Mouse (Mus musculus) MEL (cell line): ENCODE results near the gene Csnk2b. TPM values are rescaled to one million over a fixed set of nuclear protein-coding genes. Genes with fewer than 3 reads are reported as not detected.

Experiments
- DNase-seq: peaks from one replicate; pipeline ENCODE4 v3.0.0; 2011; ENCODE audit warnings: low read depth, low spot score
- H3K27ac ChIP-seq: 2 replicates; pipeline ENCODE4 v1.5.1; 2012; ENCODE audit warnings: low read depth, mild to moderate bottlenecking, control low read depth, low read length, moderate library complexity; ENCODE audit not compliant: control insufficient read depth
- H3K27me3 ChIP-seq, 2 experiments: fragments of 150-350 bp in 1 of 2; sonication (generic) in 1 of 2; 2 replicates each; pipeline ENCODE4 v1.6.1; 2012; ENCODE audit warnings: low read length in 2 of 2, mild to moderate bottlenecking in 2 of 2, improper control_type of control experiment in 1 of 2, moderate library complexity in 1 of 2; ENCODE audit not compliant: insufficient read depth in 2 of 2, control insufficient read depth in 1 of 2
- H3K36me3 ChIP-seq, 2 experiments: 2 replicates each; pipeline ENCODE4 v1.6.1; 2012 to 2014; ENCODE audit warnings: low read length in 2 of 2, improper control_type of control experiment in 1 of 2, inconsistent platforms in 1 of 2, mild to moderate bottlenecking in 1 of 2; ENCODE audit not compliant: insufficient read depth in 2 of 2, control insufficient read depth in 1 of 2
- H3K4me1 ChIP-seq, 2 experiments: fragments of 150-350 bp in 1 of 2; sonication (generic) in 1 of 2; 2 replicates each; pipeline ENCODE4 v1.6.1; 2012; ENCODE audit warnings: low read length in 2 of 2, improper control_type of control experiment in 1 of 2, mild to moderate bottlenecking in 1 of 2; ENCODE audit not compliant: insufficient read depth in 2 of 2, control insufficient read depth in 1 of 2
- H3K4me3 ChIP-seq, 2 experiments: fragments of 150-350 bp in 1 of 2; sonication (generic) in 1 of 2; 2 replicates each; pipeline ENCODE4 v1.5.1; 2012; ENCODE audit warnings: low read depth in 2 of 2, low read length in 2 of 2, mild to moderate bottlenecking in 2 of 2, moderate library complexity in 2 of 2, control low read depth in 1 of 2, improper control_type of control experiment in 1 of 2; ENCODE audit not compliant: control insufficient read depth in 1 of 2, insufficient read depth in 1 of 2
- H3K79me2 ChIP-seq: 2 replicates; pipeline ENCODE4 v1.6.1; 2012; ENCODE audit warnings: mild to moderate bottlenecking, low read length, moderate library complexity; ENCODE audit not compliant: control insufficient read depth, poor library complexity, insufficient read depth
- H3K9ac ChIP-seq: 2 replicates; pipeline ENCODE4 v1.6.1; 2012; ENCODE audit warnings: low read depth, mild to moderate bottlenecking, control low read depth, low read length, moderate library complexity; ENCODE audit not compliant: control insufficient read depth, poor library complexity, severe bottlenecking
- H3K9me3 ChIP-seq: fragments of 150-350 bp; sonication (generic); replicated peaks from 2 replicates; pipeline ENCODE4 v1.6.1; 2012; ENCODE audit warnings: mild to moderate bottlenecking, low read length, improper control_type of control experiment, moderate library complexity; ENCODE audit not compliant: insufficient read depth
- BHLHE40 ChIP-seq: IDR thresholded peaks from 2 replicates; pipeline ENCODE4 v1.6.1; 2012; ENCODE audit warnings: low read depth, mild to moderate bottlenecking, inconsistent platforms, low read length, improper control_type of control experiment, borderline replicate concordance
- CHD2 ChIP-seq: IDR thresholded peaks from 2 replicates; pipeline ENCODE4 v1.6.1; 2011; ENCODE audit warnings: low read length, improper control_type of control experiment
- E2F4 ChIP-seq: IDR thresholded peaks from 2 replicates; pipeline ENCODE4 v1.6.1; 2011; ENCODE audit warnings: low read depth, low read length, improper control_type of control experiment, borderline replicate concordance
- EP300 ChIP-seq, 2 experiments: IDR thresholded peaks; 2 replicates each; pipeline ENCODE4 v1.6.1; 2011; ENCODE audit warnings: improper control_type of control experiment in 2 of 2, low read length in 2 of 2, low read depth in 1 of 2, mild to moderate bottlenecking in 1 of 2
- GABPA ChIP-seq: IDR thresholded peaks from 2 replicates; pipeline ENCODE4 v1.6.1; 2012; ENCODE audit warnings: low read depth, mild to moderate bottlenecking, inconsistent platforms, low read length, improper control_type of control experiment, moderate library complexity
- KAT2A ChIP-seq: conservative IDR thresholded peaks from 2 replicates; pipeline ENCODE4 v1.6.1; 2012; ENCODE audit warnings: low read depth, low read length, improper control_type of control experiment, inconsistent platforms
- MAFK ChIP-seq: IDR thresholded peaks from 2 replicates; pipeline ENCODE4 v1.6.1; 2011; ENCODE audit warnings: low read depth, mild to moderate bottlenecking, low read length, improper control_type of control experiment, borderline replicate concordance
- MAX ChIP-seq: IDR thresholded peaks from 2 replicates; pipeline ENCODE4 v1.6.1; 2011; ENCODE audit warnings: low read length, improper control_type of control experiment
- MXI1 ChIP-seq: IDR thresholded peaks from 2 replicates; pipeline ENCODE4 v1.6.1; 2011; ENCODE audit warnings: mild to moderate bottlenecking, low read depth, low read length, improper control_type of control experiment
- POLR2AphosphoS2 ChIP-seq: IDR thresholded peaks from 2 replicates; pipeline ENCODE4 v1.6.1; 2011; ENCODE audit warnings: low read length, improper control_type of control experiment
- POLR2AphosphoS5 ChIP-seq: IDR thresholded peaks from 2 replicates; pipeline ENCODE4 v1.6.1; 2012; ENCODE audit warnings: low read depth, borderline replicate concordance, mild to moderate bottlenecking, inconsistent platforms, low read length, moderate library complexity, mixed read lengths
- RAD21 ChIP-seq: IDR thresholded peaks from 2 replicates; pipeline ENCODE4 v1.6.1; 2011; ENCODE audit warnings: mild to moderate bottlenecking, low read depth, low read length, improper control_type of control experiment
- RCOR1 ChIP-seq: IDR thresholded peaks from 2 replicates; pipeline ENCODE4 v1.6.1; 2012; ENCODE audit warnings: low read depth, mild to moderate bottlenecking, inconsistent platforms, low read length, improper control_type of control experiment
- SMC3 ChIP-seq: IDR thresholded peaks from 2 replicates; pipeline ENCODE4 v1.6.1; 2011; ENCODE audit warnings: low read depth, low read length, improper control_type of control experiment
- TCF12 ChIP-seq: IDR thresholded peaks from 2 replicates; pipeline ENCODE4 v1.6.1; 2014; ENCODE audit warnings: low read depth, mild to moderate bottlenecking, inconsistent platforms, low read length, improper control_type of control experiment, moderate library complexity
- UBTF ChIP-seq: IDR thresholded peaks from 2 replicates; pipeline ENCODE4 v1.6.1; 2012; ENCODE audit warnings: low read depth, mild to moderate bottlenecking, inconsistent platforms, low read length, improper control_type of control experiment, moderate library complexity, borderline replicate concordance; ENCODE audit not compliant: insufficient read depth
- USF1 ChIP-seq: IDR thresholded peaks from 2 replicates; pipeline ENCODE4 v1.6.1; 2014; ENCODE audit warnings: low read depth, mild to moderate bottlenecking, inconsistent platforms, low read length, improper control_type of control experiment, moderate library complexity
- USF2 ChIP-seq, 2 experiments: IDR thresholded peaks; 2 replicates each; pipeline ENCODE4 v1.6.1; 2011 to 2012; ENCODE audit warnings: improper control_type of control experiment in 2 of 2, low read length in 2 of 2, borderline replicate concordance in 1 of 2, inconsistent platforms in 1 of 2, low read depth in 1 of 2, mild to moderate bottlenecking in 1 of 2; ENCODE audit not compliant: insufficient read depth in 1 of 2
- ZC3H11A ChIP-seq: IDR thresholded peaks from 2 replicates; pipeline ENCODE4 v1.6.1; 2012; ENCODE audit warnings: low read depth, mild to moderate bottlenecking, inconsistent platforms, low read length, improper control_type of control experiment
- ZKSCAN1 ChIP-seq: IDR thresholded peaks from 2 replicates; pipeline ENCODE4 v1.6.1; 2012; ENCODE audit warnings: low read depth, mild to moderate bottlenecking, inconsistent platforms, low read length, improper control_type of control experiment, moderate library complexity
- ZNF384 ChIP-seq: IDR thresholded peaks from 2 replicates; pipeline ENCODE4 v1.6.1; 2012; ENCODE audit warnings: low read depth, mild to moderate bottlenecking, inconsistent platforms, low read length, improper control_type of control experiment
- polyA plus RNA-seq, 2 experiments: library from polyadenylated mRNA; stranded (reverse) in 1 of 2; unstranded in 1 of 2; fragments of >175 nt in 1 of 2; fragments of >200 nt in 1 of 2; gene quantifications; 2 replicates each; pipeline versions ENCODE4 v1.2.1 to v1.2.4; 2012; ENCODE audit warnings: low replicate concordance in 2 of 2, low read depth in 1 of 2; ENCODE audit not compliant: insufficient read length in 2 of 2, insufficient read depth in 1 of 2, missing spikeins in 1 of 2
- total RNA-seq: library from RNA; depleted of rRNA; stranded (reverse); fragments of 300-350 nt; gene quantifications from 2 replicates; pipeline ENCODE4 v1.2.3, GENCODE M21; 2012

Csnk2b gene
- total and polyA plus RNA-seq, 3 experiments, result 222 to 607 TPM; not detected in 1

DNA sequence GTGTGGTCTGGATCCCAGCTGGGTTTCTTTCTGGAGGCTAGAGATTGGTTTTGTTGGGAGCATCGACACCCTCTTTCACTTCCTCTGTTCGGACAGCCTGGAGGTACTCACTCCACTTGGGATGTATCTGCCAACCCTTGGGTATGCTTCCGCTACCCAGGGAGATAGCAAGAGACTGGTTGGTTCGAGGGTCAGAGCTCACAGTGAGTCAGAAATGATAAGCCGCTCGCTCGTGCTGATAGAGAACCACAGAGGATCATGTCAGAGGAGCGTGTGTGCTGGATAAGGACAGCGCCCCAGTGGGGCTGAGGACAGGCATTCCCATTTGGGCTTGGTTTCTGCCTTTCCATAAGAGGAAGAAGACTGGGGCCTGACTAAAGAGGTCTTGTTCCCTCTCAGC is 42.1 kb downstream of the Csnk2b start (continued):
- TF ChIP-seq UBTF (0 out of 2 replicates have a peak, but pooled peaks have one; percentile 51), RAD21 (no peak), USF1 (no peak), BHLHE40 (peak; percentile 92), KAT2A (no peak), TCF12 (peak; percentile 96), ZC3H11A (no peak), ZKSCAN1 (no peak), E2F4 (no peak), RCOR1 (peak; percentile 86)

GRCm38 (mm10) chr17:35077786-35078233 is 44.0 kb downstream of the Csnk2b start, which contains the start of gene Ly6g6d:
Ly6g6d (minus strand) TSS chr17:35078065.
- Histone ChIP-seq H3K36me3 (peaks cover 0 to 24% of the 10 kb centered on the region in 2 experiments; a peak in 2 of 4 replicates), H3K9me3 (no peaks in the 10 kb centered on the region), H3K4me3 (no peak within 1 kb of the TSS), H3K27me3 (no peaks in the 10 kb centered on the region), H3K4me1 (peaks cover 17 to 29% of the 10 kb centered on the region in 2 experiments), H3K27ac (peak within 1 kb of the TSS; percentile 95), H3K9ac (peak within 1 kb of the TSS; percentile 50), H3K79me2 (no peaks in the 10 kb centered on the region)
- TF ChIP-seq RCOR1 (no peak), MXI1 (no peak)
- no peak for DNase-seq

- Histone ChIP-seq H3K9ac (no peak overlapping the region), H3K79me2 (no peaks in the 10 kb centered on the region), H3K4me3 (no peak overlapping the region), H3K9me3 (no peaks in the 10 kb centered on the region), H3K27ac (no peak overlapping the region), H3K36me3 (peaks cover 0 to 21% of the 10 kb centered on the region in 2 experiments; a peak in 2 of 4 replicates), H3K4me1 (peaks cover 15 to 24% of the 10 kb centered on the region in 2 experiments), H3K27me3 (no peaks in the 10 kb centered on the region)
- no peak for TF ChIP-seq ZC3H11A
- TF ChIP-seq POLR2AphosphoS2, result no peak
- no peak for TF ChIP-seq MAX
- TF ChIP-seq MXI1, result no peak
- TF ChIP-seq CHD2, result no peak
- no peak for TF ChIP-seq ZKSCAN1
- no peak for TF ChIP-seq GABPA
- TF ChIP-seq ZNF384, result no peak
- no peak for TF ChIP-seq POLR2AphosphoS5
- no peak for TF ChIP-seq MAFK
- TF ChIP-seq BHLHE40, result no peak
- no peak for TF ChIP-seq USF2 (IDR thresholded peaks at IDR 0.05; ENCODE audit: borderline replicate concordance in 1 of 2, insufficient read depth in 1 of 2, low read depth in 1 of 2, low read length in 2 of 2)
- no peak for TF ChIP-seq EP300 (IDR thresholded peaks at IDR 0.05; ENCODE audit: low read depth in 1 of 2, low read length in 2 of 2)
- no peak for TF ChIP-seq E2F4
- no peak for TF ChIP-seq KAT2A
- no peak for TF ChIP-seq SMC3
- DNase-seq, result no peak
These were observed 44.6 kb downstream of the Csnk2b start for GRCm38 (mm10) chr17:35077285-35077684.
